Comparison of ENCODE assay signal across 8 mouse cellular contexts in genomic region chr6:86473077-86473476, GRCm38 (mm10). TPM values are rescaled to one million over a fixed set of nuclear protein-coding genes. Genes with fewer than 3 reads are reported as not detected.
DNase-seq lines count a peak whose midpoint lies in the region; ATAC-seq and TF ChIP-seq lines count a peak whose summit lies in the region.

No protein-coding gene starts in this region.

- peak overlapping the region; percentile 33 for H3K4me3 ChIP-seq in heart, embryonic 11.5 days (ENCODE audit: low read depth, low read length)
- peak overlapping the region; percentile 24 to 65 (median 51) for H3K4me3 ChIP-seq in CH12.LX (replicated peaks in 1 of 3; ENCODE audit: low read depth in 2 of 3, low read length in 2 of 3, poor library complexity in 1 of 3)
- peak overlapping the region; percentile 25; the same call in 1 of the 2 replicates for H3K4me3 ChIP-seq in embryonic facial prominence, embryonic 11.5 days (ENCODE audit: low read depth, low read length)
- H3K4me3 ChIP-seq in intestine, embryonic 15.5 days (replicated peaks) = peak overlapping the region; percentile 42
- peak overlapping the region; percentile 40 for H3K4me3 ChIP-seq in midbrain, embryonic 15.5 days

- no peak for DNase-seq in heart, postnatal 25 days (ENCODE audit: low spot score)
- peak; percentile 33 for DNase-seq in CH12.LX (ENCODE audit: extremely low read depth)
- DNase-seq in embryonic facial prominence, embryonic 11.5 days (ENCODE audit: low spot score) = no peak
- no peak for DNase-seq in natural killer cell, adult 2 months (ENCODE audit: low spot score in 2 of 2)
- no peak for DNase-seq in left cerebral cortex, adult 18-20 months (ENCODE audit: low spot score in 2 of 2)

- peak overlapping the region; percentile 65 for H3K4me2 ChIP-seq in heart, embryonic 11.5 days
- peak overlapping the region; percentile 73 for H3K4me2 ChIP-seq in CH12.LX (ENCODE audit: insufficient read depth, low read depth, poor library complexity, severe bottlenecking)
- H3K4me2 ChIP-seq in embryonic facial prominence, embryonic 11.5 days (ENCODE audit: low read depth, low read length) = peak overlapping the region; percentile 34
- H3K4me2 ChIP-seq in intestine, embryonic 15.5 days (replicated peaks) = peak overlapping the region; percentile 67
- H3K4me2 ChIP-seq in midbrain, embryonic 15.5 days = peak overlapping the region; percentile 67

- no peaks in the 10 kb centered on the region for H3K27me3 ChIP-seq in heart, embryonic 11.5 days (ENCODE audit: control insufficient read depth, insufficient read depth, low read length)
- H3K27me3 ChIP-seq in CH12.LX (replicated peaks) = no peaks in the 10 kb centered on the region
- no peaks in the 10 kb centered on the region for H3K27me3 ChIP-seq in embryonic facial prominence, embryonic 11.5 days (ENCODE audit: control insufficient read depth, insufficient read depth, low read length)
- H3K27me3 ChIP-seq in intestine, embryonic 15.5 days (replicated peaks) = no peaks in the 10 kb centered on the region
- no peaks in the 10 kb centered on the region for H3K27me3 ChIP-seq in midbrain, embryonic 15.5 days (replicated peaks)

- H3K9me3 ChIP-seq in heart, embryonic 11.5 days (replicated peaks; ENCODE audit: control insufficient read depth, low read length) = no peaks in the 10 kb centered on the region
- no peaks in the 10 kb centered on the region for H3K9me3 ChIP-seq in CH12.LX (replicated peaks; ENCODE audit: low read length)
- H3K9me3 ChIP-seq in embryonic facial prominence, embryonic 11.5 days (replicated peaks; ENCODE audit: control insufficient read depth, low read length) = no peaks in the 10 kb centered on the region
- H3K9me3 ChIP-seq in intestine, embryonic 15.5 days = no peaks in the 10 kb centered on the region
- no peaks in the 10 kb centered on the region for H3K9me3 ChIP-seq in midbrain, embryonic 15.5 days

- dilution Hi-C loops in CH12.LX (cut with MboI; ENCODE audit: extremely low pct_ligation_motif_present, extremely low pct_unique_long_range_greater_than_20kb, low sequenced_read_pairs) = no loop called here

- peak overlapping the region; percentile 81 for H3K27ac ChIP-seq in heart, embryonic 11.5 days (ENCODE audit: low read depth, low read length)
- no peak overlapping the region; the same call in 1 of the 2 replicates for H3K27ac ChIP-seq in CH12.LX (ENCODE audit: insufficient read depth, low read depth)
- H3K27ac ChIP-seq in embryonic facial prominence, embryonic 11.5 days (replicated peaks; ENCODE audit: low read depth, low read length) = peak overlapping the region; percentile 81
- peak overlapping the region; percentile 88 for H3K27ac ChIP-seq in intestine, embryonic 15.5 days
- peak overlapping the region; percentile 96 for H3K27ac ChIP-seq in midbrain, embryonic 15.5 days

- in situ Hi-C loops in CH12.LX (cut with MboI; ENCODE audit: low pct_ligation_motif_present, low pct_unique_long_range_greater_than_20kb, low sequenced_read_pairs) = no loop called here

- WGBS in heart, embryonic 11.5 days (ENCODE audit: insufficient replicate concordance) = 68% methylated on average over 7 of the region's 7 CpGs
- WGBS in embryonic facial prominence, embryonic 11.5 days = 59% methylated on average over 7 of the region's 7 CpGs
- WGBS in intestine, embryonic 15.5 days = 57% methylated on average over 7 of the region's 7 CpGs
- 64% methylated on average over 7 of the region's 7 CpGs for WGBS in midbrain, embryonic 15.5 days

- TF ChIP-seq CTCF in CH12.LX (conservative IDR thresholded peaks at IDR 0.05 in 1 of 2, IDR thresholded peaks at IDR 0.05 in 1 of 2; ENCODE audit: low read depth in 2 of 2, low read length in 2 of 2) = peak in 1 of 2 experiments; percentile 43; a peak in 2 of 4 replicates

- peak; percentile 6 for TF ChIP-seq RAD21 in CH12.LX (IDR thresholded peaks at IDR 0.05; ENCODE audit: low read depth, low read length)

- no peaks in the 10 kb centered on the region for H3K79me2 ChIP-seq in CH12.LX (replicated peaks; ENCODE audit: control insufficient read depth, extremely low read depth, insufficient read depth, poor library complexity, severe bottlenecking)

- TF ChIP-seq POLR2A in CH12.LX (IDR thresholded peaks at IDR 0.05; ENCODE audit: low read depth, low read length) = no peak

- peaks cover 4% of the 10 kb centered on the region; the same call in 1 of the 2 replicates for H3K36me3 ChIP-seq in heart, embryonic 11.5 days (ENCODE audit: control insufficient read depth, insufficient read depth, low read length)
- H3K36me3 ChIP-seq in CH12.LX (replicated peaks in 1 of 2; ENCODE audit: control insufficient read depth in 1 of 2, insufficient read depth in 1 of 2, low read length in 1 of 2) = peaks cover 0 to 28% of the 10 kb centered on the region in 2 experiments
- H3K36me3 ChIP-seq in embryonic facial prominence, embryonic 11.5 days (replicated peaks; ENCODE audit: control insufficient read depth, insufficient read depth, low read depth, low read length) = no peaks in the 10 kb centered on the region
- H3K36me3 ChIP-seq in intestine, embryonic 15.5 days = no peaks in the 10 kb centered on the region
- peaks cover 6% of the 10 kb centered on the region; the same call in 1 of the 2 replicates for H3K36me3 ChIP-seq in midbrain, embryonic 15.5 days (replicated peaks)

- intact Hi-C loops in heart, postnatal 25 days (cut with DNase I) = no loop called here

- ATAC-seq in heart, embryonic 11.5 days (replicated peaks; ENCODE audit: insufficient number of reproducible peaks, low FRiP score, low TSS enrichment) = no peak
- no peak for ATAC-seq in embryonic facial prominence, embryonic 11.5 days (replicated peaks; ENCODE audit: insufficient number of reproducible peaks, low FRiP score, low TSS enrichment, low read depth)
- no peak for ATAC-seq in intestine, embryonic 15.5 days
- ATAC-seq in midbrain, embryonic 15.5 days (replicated peaks) = peak; percentile 13; the same call in 1 of the 2 replicates

- TF ChIP-seq EP300 in CH12.LX (IDR thresholded peaks at IDR 0.05; ENCODE audit: low read length) = no peak

- peak overlapping the region; percentile 61 for H3K9ac ChIP-seq in heart, embryonic 11.5 days (ENCODE audit: low read depth, low read length)
- H3K9ac ChIP-seq in CH12.LX (ENCODE audit: insufficient read depth, low read depth) = peak overlapping the region; percentile 91
- H3K9ac ChIP-seq in embryonic facial prominence, embryonic 11.5 days (replicated peaks; ENCODE audit: low read length) = peak overlapping the region; percentile 52
- peak overlapping the region; percentile 52 for H3K9ac ChIP-seq in intestine, embryonic 15.5 days
- H3K9ac ChIP-seq in midbrain, embryonic 15.5 days = peak overlapping the region; percentile 54

- peaks cover 7% of the 10 kb centered on the region for H3K4me1 ChIP-seq in heart, embryonic 11.5 days (ENCODE audit: control insufficient read depth, insufficient read depth, low read length)
- peaks cover 7 to 25% of the 10 kb centered on the region in 2 experiments; a peak in 3 of 4 replicates for H3K4me1 ChIP-seq in CH12.LX (ENCODE audit: control insufficient read depth in 1 of 2, insufficient read depth in 2 of 2)
- no peaks in the 10 kb centered on the region for H3K4me1 ChIP-seq in embryonic facial prominence, embryonic 11.5 days (ENCODE audit: control insufficient read depth, insufficient read depth, low read length)
- peaks cover 22% of the 10 kb centered on the region for H3K4me1 ChIP-seq in intestine, embryonic 15.5 days (replicated peaks)
- peaks cover 18% of the 10 kb centered on the region for H3K4me1 ChIP-seq in midbrain, embryonic 15.5 days

TF ChIP-seq in CH12.LX, 34 proteins besides CTCF, POLR2A, EP300 and RAD21:
- no peak for TF ChIP-seq ELF1 (IDR thresholded peaks at IDR 0.05; ENCODE audit: low read depth, low read length)
- peak; percentile 39; the same call in 1 of the 2 replicates for TF ChIP-seq UBTF (IDR thresholded peaks at IDR 0.05; ENCODE audit: low read depth, low read length)
- peak; percentile 12 for TF ChIP-seq SIN3A (IDR thresholded peaks at IDR 0.05; ENCODE audit: low read length)

RNA-seq across cellular contexts. Expression of gene C87436, which starts 34.9 kb away (rescaled TPM):
- 15.2 and 16.7 TPM in 2 replicates for polyA plus RNA-seq in heart, embryonic 11.5 days (2014; fragmentation: Nextera tagmentation; extraction: Ambion mirVana)
- 10 to 100 TPM in 1 of 2 experiments, 1 to 10 TPM in 1; 9.1 to 12.4 TPM for total RNA-seq in heart, postnatal 25 days (2021)
- total RNA-seq in CH12.LX (2012; rRNA removed) (5.2 and 7.1 TPM in 2 replicates), CH12.LX (2014; rRNA removed) (8.1 and 8.6 TPM in 2 replicates)
- polyA plus RNA-seq in CH12.LX (2012; ENCODE audit: insufficient read length, low read depth) = 8.5 and 8.7 TPM in 2 replicates
- polyA plus RNA-seq in embryonic facial prominence, embryonic 11.5 days (2014; fragmentation: Nextera tagmentation; extraction: Ambion mirVana) = 23.8 and 25.1 TPM in 2 replicates
- 20.4 and 22.4 TPM in 2 replicates for polyA plus RNA-seq in intestine, embryonic 15.5 days (2015; fragmentation: Nextera tagmentation; extraction: Ambion mirVana)
- 25.2 and 25.8 TPM in 2 replicates for polyA plus RNA-seq in midbrain, embryonic 15.5 days (2015; fragmentation: Nextera tagmentation; extraction: Ambion mirVana)
- total RNA-seq in left cerebral cortex, adult 18-20 months (2021) = 10 to 100 TPM; 21.6 to 22.8 TPM

RNA-seq across cellular contexts. Expression of gene Gm44790, which starts 46.6 kb away (rescaled TPM):
- polyA plus RNA-seq in heart, embryonic 11.5 days (2014; fragmentation: Nextera tagmentation; extraction: Ambion mirVana) = not detected in 2 replicates
- total RNA-seq in heart, postnatal 25 days (2021) = under 1 TPM in 1 of 2 experiments, not detected in 1; 0.36 TPM
- total RNA-seq in CH12.LX (2012; rRNA removed) (not detected in 2 replicates), CH12.LX (2014; rRNA removed) (not detected in 2 replicates)
- polyA plus RNA-seq in CH12.LX (2012; ENCODE audit: insufficient read length, low read depth) = not detected in 2 replicates
- not detected in 2 replicates for polyA plus RNA-seq in embryonic facial prominence, embryonic 11.5 days (2014; fragmentation: Nextera tagmentation; extraction: Ambion mirVana)
- polyA plus RNA-seq in intestine, embryonic 15.5 days (2015; fragmentation: Nextera tagmentation; extraction: Ambion mirVana) = not detected in 2 replicates
- not detected in 2 replicates for polyA plus RNA-seq in midbrain, embryonic 15.5 days (2015; fragmentation: Nextera tagmentation; extraction: Ambion mirVana)
- total RNA-seq in left cerebral cortex, adult 18-20 months (2021) = under 1 TPM in 1 of 2 experiments, not detected in 1; 0.58 TPM

RNA-seq across cellular contexts. Expression of gene Pcbp1, which starts 53.0 kb away (rescaled TPM):
- 312 and 348 TPM in 2 replicates for polyA plus RNA-seq in heart, embryonic 11.5 days (2014; fragmentation: Nextera tagmentation; extraction: Ambion mirVana)
- 100 to 1,000 TPM; 153 to 166 TPM for total RNA-seq in heart, postnatal 25 days (2021)
- 68.9 and 81.2 TPM in 2 replicates for total RNA-seq in CH12.LX (2012; rRNA removed)
- total RNA-seq in CH12.LX (2014; rRNA removed) = 47.3 and 73.0 TPM in 2 replicates
- polyA plus RNA-seq in CH12.LX (2012; ENCODE audit: insufficient read length, low read depth) = 318 and 337 TPM in 2 replicates
- 405 and 423 TPM in 2 replicates for polyA plus RNA-seq in embryonic facial prominence, embryonic 11.5 days (2014; fragmentation: Nextera tagmentation; extraction: Ambion mirVana)
- polyA plus RNA-seq in intestine, embryonic 15.5 days (2015; fragmentation: Nextera tagmentation; extraction: Ambion mirVana) = 508 and 561 TPM in 2 replicates
- polyA plus RNA-seq in midbrain, embryonic 15.5 days (2015; fragmentation: Nextera tagmentation; extraction: Ambion mirVana) = 339 and 344 TPM in 2 replicates
- 100 to 1,000 TPM; 188 to 189 TPM for total RNA-seq in left cerebral cortex, adult 18-20 months (2021)
